Mouse (Mus musculus): ENCODE measurements around the gene Blzf1.

Gene Blzf1

GRCm38 (mm10) chr1:164307124-164307751 is at the start of gene Blzf1:
TSS of gene Blzf1 (minus strand) at chr1:164307489.
- DNase-seq = peak; percentile 98

GRCm38 (mm10) chr1:164353443-164353842 is 46.2 kb upstream of the Blzf1 start:
- DNase-seq = no peak

GRCm38 (mm10) chr1:164342161-164342560 is 34.9 kb upstream of the Blzf1 start:
- DNase-seq = peak; percentile 62

GRCm38 (mm10) chr1:164335846-164336245 is 28.6 kb upstream of the Blzf1 start:
- DNase-seq = no peak

GRCm38 (mm10) chr1:164335435-164335834 is 28.1 kb upstream of the Blzf1 start:
- no peak for DNase-seq

DNA sequence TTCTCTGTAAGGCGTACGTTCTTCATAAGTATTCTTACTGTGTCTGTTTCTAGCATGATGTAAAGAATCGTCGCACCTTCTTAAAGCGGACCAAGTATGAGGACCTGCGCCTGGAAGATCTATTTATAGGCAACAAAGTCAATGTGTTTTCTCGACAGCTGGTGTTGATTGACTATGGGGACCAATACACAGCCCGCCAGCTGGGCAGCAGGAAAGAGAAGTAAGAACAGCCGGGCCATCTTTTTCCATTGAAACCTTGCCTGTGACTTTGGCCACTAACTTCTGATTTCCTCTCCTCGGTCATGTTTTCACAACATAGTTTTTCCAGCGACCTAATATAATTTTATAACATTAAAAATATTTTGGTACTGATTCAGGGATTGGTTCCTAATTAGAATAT is 25.3 kb upstream of the Blzf1 start:
- DNase-seq = no peak

GRCm38 (mm10) chr1:164327764-164328163 is 20.5 kb upstream of the Blzf1 start:
- DNase-seq = no peak

DNA sequence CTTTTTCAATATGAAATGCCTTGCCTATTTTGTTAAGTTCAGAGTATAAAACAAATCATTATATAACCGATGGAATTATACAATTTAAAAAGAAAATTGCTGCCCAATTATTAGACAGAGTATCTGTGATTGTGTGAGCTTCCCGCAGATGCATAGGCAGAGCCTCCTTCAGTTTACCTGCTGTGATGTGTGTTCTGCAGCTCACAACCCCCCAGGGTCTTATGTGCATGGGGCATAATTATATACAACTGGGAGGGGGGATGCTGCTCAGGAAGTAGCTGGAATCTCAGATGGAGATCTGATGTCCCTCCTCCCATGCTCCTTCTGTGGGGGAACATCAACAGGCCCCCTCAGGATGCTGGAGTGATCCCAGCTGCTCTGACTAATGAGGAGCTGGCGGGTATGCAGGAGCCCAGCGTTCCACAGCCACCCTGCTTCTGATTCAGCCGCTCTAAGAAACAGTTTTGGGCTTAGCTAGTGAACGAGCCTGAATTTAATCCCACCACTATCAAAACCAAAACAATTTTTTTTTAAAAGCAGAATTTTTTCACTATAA is 19.4 kb upstream of the Blzf1 start:
- DNase-seq = no peak

- DNase-seq = no peak
These were observed 17.6 kb upstream of the Blzf1 start for GRCm38 (mm10) chr1:164324878-164325277.

DNA sequence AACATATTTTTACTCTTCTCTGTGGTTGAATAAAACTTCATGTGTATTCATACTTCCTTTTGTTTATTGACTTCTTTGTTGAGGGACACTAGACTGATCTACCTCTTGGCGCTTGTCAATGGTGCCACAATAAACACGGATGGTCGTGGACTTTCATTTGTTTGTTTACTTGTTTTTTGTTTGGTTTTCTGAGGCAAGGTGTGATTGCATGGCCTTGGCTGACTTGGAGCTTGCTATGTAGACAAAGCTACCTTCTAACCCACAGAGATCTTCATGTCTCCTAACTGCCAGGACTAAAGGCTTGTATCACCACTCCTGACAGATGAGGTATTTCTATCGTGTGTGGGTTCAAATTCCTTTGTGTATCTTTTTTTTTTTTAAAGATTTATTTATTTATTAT is 16.9 kb upstream of the Blzf1 start:
- no peak for DNase-seq

DNA sequence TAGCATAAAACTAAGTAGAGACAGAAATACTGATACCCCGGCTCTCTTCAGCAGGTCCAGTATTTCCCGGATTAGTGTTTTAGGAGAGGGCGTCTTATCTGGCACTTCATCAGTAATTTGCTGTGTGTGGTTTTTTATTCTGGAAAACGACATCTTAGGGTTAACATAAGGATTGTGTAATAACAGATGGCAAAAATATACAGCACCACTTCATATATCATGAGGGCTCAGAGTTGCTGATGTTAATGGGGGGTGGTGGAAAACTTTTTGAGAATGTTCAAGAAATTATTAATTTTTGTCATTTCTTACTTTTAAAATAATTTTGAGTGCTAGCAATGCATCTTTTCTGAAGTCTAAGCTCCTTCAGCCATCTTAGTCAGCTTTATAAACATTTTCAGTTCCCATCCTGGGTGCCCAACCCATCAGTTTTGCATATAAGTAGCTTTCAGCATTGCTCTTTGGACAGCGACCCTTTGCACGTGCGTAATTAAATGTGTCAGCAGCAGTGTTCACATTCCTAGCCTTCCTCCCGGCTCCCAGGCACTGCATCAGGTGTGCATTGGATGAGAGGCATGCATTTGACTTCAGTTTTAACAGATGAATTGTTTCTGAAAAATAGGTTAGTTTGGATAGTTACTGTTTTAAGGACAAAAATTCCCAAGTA is 15.8 kb upstream of the Blzf1 start:
- no peak for DNase-seq

DNA sequence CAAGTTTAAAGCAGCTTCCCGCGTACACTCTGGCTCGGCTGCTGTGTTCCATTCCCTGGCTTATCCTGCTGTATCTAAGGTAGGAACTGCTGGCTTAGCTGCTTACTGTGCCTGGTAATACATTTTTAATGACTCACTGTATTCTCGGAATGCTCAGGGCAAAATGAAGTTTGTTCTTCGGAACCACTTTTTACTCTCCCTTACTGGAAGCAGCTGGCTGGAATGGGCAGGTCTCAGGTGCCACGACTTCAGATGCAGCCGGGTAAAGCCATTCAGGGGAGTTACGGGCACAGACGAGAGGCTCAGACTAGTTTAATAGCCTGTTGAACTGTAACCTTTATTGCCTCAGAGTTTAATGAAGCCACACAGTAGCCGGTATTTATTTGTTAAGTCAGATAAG is 14.1 kb upstream of the Blzf1 start:
- no peak for DNase-seq

DNA sequence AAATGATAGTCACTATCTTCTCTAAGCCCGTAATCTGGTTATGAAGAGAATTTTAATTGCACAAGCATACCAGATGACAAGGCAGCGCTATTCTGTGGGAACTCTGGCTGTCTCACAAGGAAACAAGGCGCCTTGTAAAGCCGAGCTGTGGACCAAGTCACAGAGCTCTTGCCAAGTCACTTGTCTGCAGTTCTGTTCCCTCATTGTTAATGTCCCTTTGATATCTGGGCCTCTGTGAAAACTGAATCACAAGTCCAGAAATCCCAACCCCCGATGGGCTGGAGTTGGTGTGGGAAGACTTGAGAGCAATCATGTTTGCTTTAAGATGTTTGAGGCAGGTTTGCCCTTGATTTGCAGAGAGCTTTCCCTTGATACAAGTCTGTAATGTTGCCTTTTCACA is 13.4 kb upstream of the Blzf1 start:
- DNase-seq = no peak

DNA sequence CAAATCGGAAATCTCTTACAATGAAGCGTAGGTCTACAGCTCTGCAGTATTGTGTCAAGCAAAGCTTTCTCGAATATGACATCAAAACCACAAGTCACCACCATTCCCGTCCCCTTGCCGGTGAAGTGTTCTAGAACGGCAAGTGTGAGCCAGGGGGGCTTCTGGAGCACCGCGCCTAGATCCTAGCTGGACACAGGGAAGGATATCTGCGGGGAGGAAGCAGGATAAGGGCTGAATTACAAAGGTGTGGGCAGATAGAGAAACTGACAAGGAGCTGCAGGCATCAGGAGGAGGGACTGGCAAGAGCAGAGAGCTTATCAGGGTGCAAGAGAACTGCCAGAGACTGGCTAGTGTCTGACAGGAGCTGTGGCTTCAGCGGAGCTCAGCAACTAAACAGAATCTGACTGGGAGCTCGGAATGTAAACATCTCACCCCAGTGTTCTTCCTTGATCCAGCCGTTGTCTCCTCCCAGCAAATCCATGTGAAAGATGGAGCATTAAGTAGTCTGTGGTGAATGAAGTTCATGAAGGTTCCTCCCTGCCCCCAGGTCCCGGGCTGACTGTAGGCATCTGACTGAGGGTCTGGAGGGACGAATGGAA is 12.4 kb upstream of the Blzf1 start:
- DNase-seq = no peak

- DNase-seq = no peak
These were observed 11.2 kb upstream of the Blzf1 start for GRCm38 (mm10) chr1:164318474-164318873.

DNA sequence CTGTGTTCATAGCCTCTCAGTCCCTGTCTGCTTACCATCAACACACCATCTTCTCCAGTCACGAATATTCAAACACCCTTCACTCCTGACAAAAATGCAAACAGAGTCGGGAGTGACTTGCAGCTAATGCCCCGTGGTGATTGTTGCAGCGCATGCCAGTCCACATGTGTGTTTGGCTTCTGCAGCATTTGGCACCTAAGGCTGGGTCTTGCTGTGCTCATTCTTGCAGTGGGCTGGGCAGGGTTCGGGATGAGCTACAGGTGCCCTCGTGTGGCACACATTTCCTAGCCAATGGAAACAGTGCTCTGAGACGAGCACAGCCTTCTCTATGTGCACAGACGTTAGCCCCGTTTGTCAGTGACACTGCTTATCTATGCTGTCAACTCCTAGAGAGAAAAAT is 10.0 kb upstream of the Blzf1 start:
- DNase-seq = no peak

- DNase-seq = peak; percentile 71
These were observed 9.4 kb upstream of the Blzf1 start for GRCm38 (mm10) chr1:164316697-164317096.

DNA sequence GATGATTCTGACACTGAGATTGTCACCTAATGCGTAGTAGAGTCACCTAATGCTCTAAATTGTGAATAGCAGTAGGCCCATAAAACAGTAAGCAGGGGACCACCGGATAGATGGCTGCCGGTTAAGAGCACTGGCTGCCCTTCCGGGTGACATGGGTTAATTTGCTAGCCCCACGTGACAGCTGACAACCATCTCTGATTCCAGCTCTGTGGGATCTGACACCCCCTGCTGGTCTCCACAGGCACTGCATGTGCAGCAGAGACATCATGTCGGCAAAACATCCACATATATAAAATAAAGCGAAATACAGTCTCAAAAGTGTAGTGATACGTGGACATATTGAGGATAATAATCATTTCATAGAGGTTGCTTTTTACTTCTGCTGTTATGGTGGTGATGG is 8.0 kb upstream of the Blzf1 start:
- peak; percentile 58 for DNase-seq

GRCm38 (mm10) chr1:164314085-164314484 is 6.8 kb upstream of the Blzf1 start:
- DNase-seq = no peak

DNA sequence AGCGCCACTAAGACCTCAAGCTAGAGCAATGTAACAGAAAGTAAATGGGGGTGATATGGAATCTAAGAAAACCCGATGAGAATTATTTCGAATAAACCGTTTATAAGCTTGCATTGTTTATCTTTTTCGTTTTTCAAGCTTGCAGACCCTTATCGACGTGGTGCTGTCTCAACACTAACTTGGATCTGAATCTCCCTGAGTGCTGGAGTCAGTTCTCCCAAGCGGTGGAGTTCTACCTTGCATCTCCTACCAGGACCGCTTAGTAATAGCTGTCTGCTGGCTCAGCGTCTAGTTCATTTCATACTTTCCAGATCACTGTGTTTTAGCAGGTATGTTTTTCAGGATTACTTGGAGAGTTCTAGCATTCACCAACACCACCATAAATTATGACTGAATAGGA is 633 bp upstream of the Blzf1 start:
- DNase-seq = no peak

GRCm38 (mm10) chr1:164303821-164304220 is 3.5 kb downstream of the Blzf1 start, which contains the start of gene Nme7:
TSS of gene Nme7 (plus strand) at chr1:164304121.
- no peak for DNase-seq

- DNase-seq = no peak
These were observed 5.3 kb downstream of the Blzf1 start for GRCm38 (mm10) chr1:164301949-164302348.

GRCm38 (mm10) chr1:164296473-164296872 is 10.8 kb downstream of the Blzf1 start:
- DNase-seq = no peak

DNA sequence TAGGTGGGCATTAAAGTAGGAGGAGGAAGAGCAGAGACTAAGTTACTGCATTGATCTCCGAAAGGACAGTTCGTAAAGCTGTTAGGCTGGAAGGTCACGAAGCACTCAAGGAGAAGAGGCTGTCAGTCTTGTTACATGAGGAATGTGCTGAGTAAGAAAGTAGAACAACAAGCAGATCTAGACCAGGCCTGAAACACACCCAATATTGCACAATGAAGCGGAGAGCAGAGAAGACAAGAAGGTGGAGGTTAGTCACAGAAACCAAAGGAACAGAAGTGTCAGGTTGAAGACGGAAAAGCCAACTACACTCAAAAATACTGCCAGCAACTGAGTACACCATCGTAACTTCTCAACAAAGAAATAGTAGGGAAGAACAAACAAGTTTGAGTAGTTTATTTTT is 13.2 kb downstream of the Blzf1 start:
- DNase-seq = no peak
